Mouse (Mus musculus) cortical plate, adult 2 months (tissue): ENCODE data around the gene Abcb1a.

Source experiments
- CTCF ChIP-seq: fragments of 200-500 bp; IDR thresholded peaks from 2 replicates; pipeline ENCODE4 v1.5.1; 2011; ENCODE audit warnings: mild to moderate bottlenecking, control low read depth, low read length; ENCODE audit not compliant: insufficient read depth; ENCODE audit errors: extremely low read depth
- POLR2A ChIP-seq: fragments of 200-500 bp; IDR thresholded peaks from 2 replicates; pipeline ENCODE4 v1.6.1; 2011; ENCODE audit warnings: mild to moderate bottlenecking, low read length, control low read depth; ENCODE audit not compliant: insufficient read depth; ENCODE audit errors: extremely low read depth

DNA sequence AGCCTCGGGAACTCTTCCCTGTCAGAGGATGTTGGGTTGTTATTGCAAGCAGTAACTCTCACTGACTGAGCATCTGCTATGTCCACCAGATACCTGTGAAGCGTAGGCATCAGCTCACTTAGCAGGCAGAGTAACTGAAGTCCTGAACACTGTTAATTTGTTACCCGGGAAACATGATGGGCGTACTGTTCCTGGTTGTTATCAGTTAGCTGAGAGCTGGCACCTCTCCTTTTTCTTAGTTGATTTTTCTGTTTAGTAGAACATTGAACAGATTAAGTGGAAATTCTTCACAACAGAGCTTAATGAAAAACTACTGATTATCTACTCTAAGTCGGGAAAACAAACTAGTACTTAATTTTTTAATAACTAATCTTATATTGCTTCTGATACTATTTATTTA is 27.7 kb downstream of the Abcb1a start:
- no peak for TF ChIP-seq POLR2A
- no peak for TF ChIP-seq CTCF
